In genomic region chr11:21010867-21011266, GRCm38 (mm10) we compare ENCODE assay signal across 12 mouse cellular contexts.
DNase-seq lines count a peak whose midpoint lies in the region; ATAC-seq and TF ChIP-seq lines count a peak whose summit lies in the region.
"Had no signal": no experiment of that assay in that cellular context is flagged by ENCODE, and none has a peak within 500 bp of the region (broad histone marks: within the 10 kb centered on the region; RNA-seq: fewer than 3 reads in every experiment).

No protein-coding gene starts in this region.

- 0 out of 2 replicates have a peak overlapping the region, but pooled peaks have one; percentile 22 for H3K27ac ChIP-seq in embryonic facial prominence, embryonic 15.5 days (replicated peaks)
- no peak overlapping the region; the same call in 1 of the 2 replicates for H3K27ac ChIP-seq in hindbrain, embryonic 16.5 days (ENCODE audit: low read depth, low read length)
- no peak overlapping the region for H3K27ac ChIP-seq in neural tube, embryonic 13.5 days (replicated peaks)
- H3K27ac ChIP-seq in stomach, postnatal 0 days (replicated peaks): no peak overlapping the region
- H3K27ac ChIP-seq: liver, embryonic 13.5 days had no signal

- peak; percentile 69 for DNase-seq in left cerebral cortex, postnatal 4 days
- DNase-seq in left cerebral cortex, adult 18-20 months (ENCODE audit: low spot score in 2 of 2): no peak
- DNase-seq in thymus, postnatal 14 days: no peak
- DNase-seq in heart, postnatal 4 days: no peak
- DNase-seq in stomach, postnatal 0 days (ENCODE audit: low spot score): no peak
- DNase-seq: adrenal gland, postnatal 14 days; cerebellum, postnatal 36 days; heart, postnatal 10 days; liver, embryonic 13.5 days had no signal

- no peak overlapping the region for H3K4me2 ChIP-seq in embryonic facial prominence, embryonic 15.5 days (replicated peaks)
- H3K4me2 ChIP-seq in hindbrain, embryonic 16.5 days (ENCODE audit: low read length): no peak overlapping the region
- no peak overlapping the region for H3K4me2 ChIP-seq in neural tube, embryonic 13.5 days
- H3K4me2 ChIP-seq in stomach, postnatal 0 days (replicated peaks; ENCODE audit: low read depth): no peak overlapping the region
- H3K4me2 ChIP-seq: liver, embryonic 13.5 days had no signal

- intact Hi-C loops in left cerebral cortex, postnatal 4 days (cut with DNase I): loop anchor here (10.0 kb wide), 1 partner anchor 164 kb away; no protein-coding TSS in a partner anchor

- H3K9me3 ChIP-seq in embryonic facial prominence, embryonic 15.5 days (replicated peaks): no peaks in the 10 kb centered on the region
- H3K9me3 ChIP-seq in hindbrain, embryonic 16.5 days (ENCODE audit: control insufficient read depth, low read length): no peaks in the 10 kb centered on the region
- no peaks in the 10 kb centered on the region for H3K9me3 ChIP-seq in neural tube, embryonic 13.5 days
- H3K9me3 ChIP-seq in stomach, postnatal 0 days (ENCODE audit: control insufficient read depth, low read length): no peaks in the 10 kb centered on the region
- H3K9me3 ChIP-seq: liver, embryonic 13.5 days had no signal

- H3K4me3 ChIP-seq in embryonic facial prominence, embryonic 15.5 days (replicated peaks): no peak overlapping the region
- H3K4me3 ChIP-seq in hindbrain, embryonic 16.5 days (ENCODE audit: low read length): no peak overlapping the region
- H3K4me3 ChIP-seq in neural tube, embryonic 13.5 days: no peak overlapping the region
- H3K4me3 ChIP-seq in stomach, postnatal 0 days (ENCODE audit: low read depth, low read length): no peak overlapping the region
- H3K4me3 ChIP-seq: liver, embryonic 13.5 days had no signal

- no peak for ATAC-seq in embryonic facial prominence, embryonic 15.5 days (ENCODE audit: insufficient number of reproducible peaks, low FRiP score, low TSS enrichment, low read depth)
- peak; percentile 92 for ATAC-seq in hindbrain, embryonic 16.5 days
- peak; percentile 40; the same call in 1 of the 2 replicates for ATAC-seq in neural tube, embryonic 13.5 days (ENCODE audit: low read depth)
- ATAC-seq in stomach, postnatal 0 days (ENCODE audit: low FRiP score, low TSS enrichment): no peak

- no peaks in the 10 kb centered on the region for H3K27me3 ChIP-seq in embryonic facial prominence, embryonic 15.5 days
- H3K27me3 ChIP-seq in hindbrain, embryonic 16.5 days (replicated peaks; ENCODE audit: control insufficient read depth, insufficient read depth, low read length): no peaks in the 10 kb centered on the region
- H3K27me3 ChIP-seq in neural tube, embryonic 13.5 days: no peaks in the 10 kb centered on the region
- no peaks in the 10 kb centered on the region for H3K27me3 ChIP-seq in stomach, postnatal 0 days (ENCODE audit: control insufficient read depth, insufficient read depth, low read length)
- H3K27me3 ChIP-seq: liver, embryonic 13.5 days had no signal

- TF ChIP-seq EP300 in stomach, postnatal 0 days (optimal IDR thresholded peaks at IDR 0.05): no peak

- H3K4me1 ChIP-seq in embryonic facial prominence, embryonic 15.5 days: 0 out of 2 replicates have a peak, but pooled peaks cover 11% of the 10 kb centered on the region
- H3K4me1 ChIP-seq in hindbrain, embryonic 16.5 days (ENCODE audit: control insufficient read depth, insufficient read depth, low read depth, low read length): 0 out of 2 replicates have a peak, but pooled peaks cover 2% of the 10 kb centered on the region
- peaks cover 12% of the 10 kb centered on the region for H3K4me1 ChIP-seq in neural tube, embryonic 13.5 days (replicated peaks)
- H3K4me1 ChIP-seq in stomach, postnatal 0 days (replicated peaks; ENCODE audit: control insufficient read depth, insufficient read depth): no peaks in the 10 kb centered on the region

- 53% methylated on average over 7 of the region's 7 CpGs for whole genome bisulfite sequencing in embryonic facial prominence, embryonic 15.5 days
- 17% methylated on average over 7 of the region's 7 CpGs for WGBS in hindbrain, embryonic 16.5 days
- WGBS in neural tube, embryonic 13.5 days: 23% methylated on average over 7 of the region's 7 CpGs
- 74% methylated on average over 7 of the region's 7 CpGs for WGBS in stomach, postnatal 0 days

- no peaks in the 10 kb centered on the region for H3K36me3 ChIP-seq in embryonic facial prominence, embryonic 15.5 days
- no peaks in the 10 kb centered on the region for H3K36me3 ChIP-seq in hindbrain, embryonic 16.5 days (ENCODE audit: control insufficient read depth, insufficient read depth, low read length)
- no peaks in the 10 kb centered on the region for H3K36me3 ChIP-seq in neural tube, embryonic 13.5 days
- no peaks in the 10 kb centered on the region for H3K36me3 ChIP-seq in stomach, postnatal 0 days (ENCODE audit: control insufficient read depth, insufficient read depth, low read length)
- H3K36me3 ChIP-seq: liver, embryonic 13.5 days had no signal

- no peak for TF ChIP-seq CTCF in stomach, postnatal 0 days (IDR thresholded peaks at IDR 0.05; ENCODE audit: low read depth)

- no peak overlapping the region for H3K9ac ChIP-seq in embryonic facial prominence, embryonic 15.5 days
- no peak overlapping the region for H3K9ac ChIP-seq in hindbrain, embryonic 16.5 days (ENCODE audit: low read depth, low read length)
- H3K9ac ChIP-seq in neural tube, embryonic 13.5 days: no peak overlapping the region
- no peak overlapping the region for H3K9ac ChIP-seq in stomach, postnatal 0 days (ENCODE audit: low read length)
- H3K9ac ChIP-seq: liver, embryonic 13.5 days had no signal

Comparison
In these comparisons a context has a peak if more than half of its experiments do, and no peak if none do; other contexts are left out.
1. ATAC-seq: peak in hindbrain, embryonic 16.5 days (single experiment) and neural tube, embryonic 13.5 days (single experiment); none in embryonic facial prominence, embryonic 15.5 days (single experiment) and stomach, postnatal 0 days (single experiment).